Comparison of ENCODE assay signal across 12 mouse cellular contexts in genomic region chr6:55420869-55421361, GRCm38 (mm10). TPM values are rescaled to one million over a fixed set of nuclear protein-coding genes. Genes with fewer than 3 reads are reported as not detected.
DNase-seq lines count a peak whose midpoint lies in the region; ATAC-seq lines count a peak whose summit lies in the region.
"Had no signal": no experiment of that assay in that cellular context is flagged by ENCODE, and none has a peak within 500 bp of the region (broad histone marks: within the 10 kb centered on the region; RNA-seq: fewer than 3 reads in every experiment).

No protein-coding gene starts in this region.

- H3K27me3 ChIP-seq in hindbrain, embryonic 11.5 days (ENCODE audit: control insufficient read depth, insufficient read depth, low read length) = no peaks in the 10 kb centered on the region
- H3K27me3 ChIP-seq in midbrain, embryonic 16.5 days (ENCODE audit: control insufficient read depth, insufficient read depth, low read depth, low read length) = no peaks in the 10 kb centered on the region
- H3K27me3 ChIP-seq in liver, embryonic 12.5 days (replicated peaks) = no peaks in the 10 kb centered on the region; the same call in 1 of the 2 replicates
- H3K27me3 ChIP-seq: embryonic facial prominence, embryonic 15.5 days had no signal

- H3K27ac ChIP-seq in hindbrain, embryonic 11.5 days (ENCODE audit: low read depth, low read length) = no peak overlapping the region
- peak overlapping the region; percentile 77 for H3K27ac ChIP-seq in midbrain, embryonic 16.5 days (ENCODE audit: low read length)
- no peak overlapping the region for H3K27ac ChIP-seq in liver, embryonic 12.5 days
- H3K27ac ChIP-seq: embryonic facial prominence, embryonic 15.5 days had no signal

- DNase-seq in layer of hippocampus, postnatal 10 days (ENCODE audit: low spot score in 2 of 2) = peak; percentile 50 to 63
- no peak for DNase-seq in layer of hippocampus, adult 9-10 months (ENCODE audit: low spot score)
- DNase-seq in embryo, embryonic 10.5 days (ENCODE audit: low spot score) = peak; percentile 76
- DNase-seq in hindbrain, embryonic 11.5 days (ENCODE audit: low spot score) = peak; percentile 61
- DNase-seq in urinary bladder, adult 2 months (ENCODE audit: low spot score) = no peak
- DNase-seq in cerebellum, adult 8-10 months = no peak

- ATAC-seq in hindbrain, embryonic 11.5 days (ENCODE audit: low FRiP score) = peak; percentile 55
- peak; percentile 87 for ATAC-seq in midbrain, embryonic 16.5 days
- no peak for ATAC-seq in liver, embryonic 12.5 days

- H3K9me3 ChIP-seq in hindbrain, embryonic 11.5 days (ENCODE audit: control insufficient read depth, low read length) = no peaks in the 10 kb centered on the region
- no peaks in the 10 kb centered on the region for H3K9me3 ChIP-seq in midbrain, embryonic 16.5 days (replicated peaks; ENCODE audit: control insufficient read depth, low read length, poor library complexity, severe bottlenecking)
- H3K9me3 ChIP-seq in liver, embryonic 12.5 days (replicated peaks) = no peaks in the 10 kb centered on the region
- H3K9me3 ChIP-seq: embryonic facial prominence, embryonic 15.5 days had no signal

- WGBS in hindbrain, embryonic 11.5 days = 8% methylated on average over 1 of the region's 1 CpGs
- WGBS in midbrain, embryonic 16.5 days = 0% methylated on average over 1 of the region's 1 CpGs
- WGBS in liver, embryonic 12.5 days (ENCODE audit: insufficient replicate concordance) = 31% methylated on average over 1 of the region's 1 CpGs

- no peak overlapping the region for H3K4me3 ChIP-seq in hindbrain, embryonic 11.5 days (ENCODE audit: low read depth, low read length)
- no peak overlapping the region for H3K4me3 ChIP-seq in midbrain, embryonic 16.5 days (ENCODE audit: low read depth, low read length)
- H3K4me3 ChIP-seq in liver, embryonic 12.5 days = no peak overlapping the region
- H3K4me3 ChIP-seq: embryonic facial prominence, embryonic 15.5 days had no signal

- no peaks in the 10 kb centered on the region for H3K36me3 ChIP-seq in hindbrain, embryonic 11.5 days (ENCODE audit: control insufficient read depth, insufficient read depth, low read length)
- H3K36me3 ChIP-seq in midbrain, embryonic 16.5 days (ENCODE audit: control insufficient read depth, insufficient read depth, low read length) = no peaks in the 10 kb centered on the region
- H3K36me3 ChIP-seq in liver, embryonic 12.5 days = no peaks in the 10 kb centered on the region
- H3K36me3 ChIP-seq: embryonic facial prominence, embryonic 15.5 days had no signal

- peaks cover 5% of the 10 kb centered on the region for H3K4me1 ChIP-seq in hindbrain, embryonic 11.5 days (replicated peaks; ENCODE audit: control insufficient read depth, insufficient read depth, low read length)
- H3K4me1 ChIP-seq in midbrain, embryonic 16.5 days (ENCODE audit: control insufficient read depth, insufficient read depth, low read length) = peaks cover 23% of the 10 kb centered on the region
- no peaks in the 10 kb centered on the region for H3K4me1 ChIP-seq in liver, embryonic 12.5 days
- H3K4me1 ChIP-seq: embryonic facial prominence, embryonic 15.5 days had no signal

- no peak overlapping the region for H3K4me2 ChIP-seq in hindbrain, embryonic 11.5 days (replicated peaks; ENCODE audit: low read depth, low read length)
- no peak overlapping the region for H3K4me2 ChIP-seq in midbrain, embryonic 16.5 days (ENCODE audit: low read length)
- no peak overlapping the region for H3K4me2 ChIP-seq in liver, embryonic 12.5 days
- H3K4me2 ChIP-seq: embryonic facial prominence, embryonic 15.5 days had no signal

- H3K9ac ChIP-seq in hindbrain, embryonic 11.5 days (ENCODE audit: low read depth, low read length) = no peak overlapping the region
- H3K9ac ChIP-seq in midbrain, embryonic 16.5 days (ENCODE audit: low read depth, low read length) = no peak overlapping the region
- H3K9ac ChIP-seq in liver, embryonic 12.5 days = no peak overlapping the region
- H3K9ac ChIP-seq: embryonic facial prominence, embryonic 15.5 days had no signal

RNA-seq across cellular contexts. Expression of gene Adcyap1r1, which starts 30.9 kb away (rescaled TPM):
- 100 to 1,000 TPM; 162 to 166 TPM for total RNA-seq in layer of hippocampus, postnatal 10 days (2021)
- polyA plus RNA-seq in hindbrain, embryonic 11.5 days (2014; fragmentation: Nextera tagmentation; extraction: Ambion mirVana) = 21.1 and 21.6 TPM in 2 replicates
- polyA plus RNA-seq in midbrain, embryonic 16.5 days (2015; fragmentation: Nextera tagmentation; extraction: Ambion mirVana) = 46.9 and 60.8 TPM in 2 replicates
- 5.8 and 8.6 TPM in 2 replicates for polyA plus RNA-seq in urinary bladder, adult 2 months (2012; rRNA removed)
- polyA plus RNA-seq in liver, embryonic 12.5 days (2016; fragmentation: Nextera tagmentation; extraction: Ambion mirVana) = 0.12 and 0.24 TPM in 2 replicates

RNA-seq across cellular contexts. Expression of gene Ghrhr, which starts 44.8 kb away (rescaled TPM):
- not detected for total RNA-seq in layer of hippocampus, postnatal 10 days (2021)
- polyA plus RNA-seq in hindbrain, embryonic 11.5 days (2014; fragmentation: Nextera tagmentation; extraction: Ambion mirVana) = not detected in 2 replicates
- not detected in 2 replicates for polyA plus RNA-seq in midbrain, embryonic 16.5 days (2015; fragmentation: Nextera tagmentation; extraction: Ambion mirVana)
- polyA plus RNA-seq in urinary bladder, adult 2 months (2012; rRNA removed) = not detected in 2 replicates
- polyA plus RNA-seq in liver, embryonic 12.5 days (2016; fragmentation: Nextera tagmentation; extraction: Ambion mirVana) = not detected in 2 replicates
- total RNA-seq: gastrocnemius, adult 8-10 months had no signal
- polyA plus RNA-seq: embryonic facial prominence, embryonic 15.5 days; heart, postnatal 0 days; limb, embryonic 14.5 days had no signal

Comparison
In these comparisons a context has a peak if more than half of its experiments do, and no peak if none do; other contexts are left out.
1. DNase-seq: peak in layer of hippocampus, postnatal 10 days (2 of 2), embryo, embryonic 10.5 days (single experiment) and hindbrain, embryonic 11.5 days (single experiment); none in layer of hippocampus, adult 9-10 months (single experiment), urinary bladder, adult 2 months (single experiment) and cerebellum, adult 8-10 months (single experiment).